Mouse (Mus musculus): ENCODE measurements around the gene 1700016D06Rik. TPM values are rescaled to one million over a fixed set of nuclear protein-coding genes. Genes with fewer than 3 reads are reported as not detected.

Gene 1700016D06Rik
- not detected in 2 replicates for total RNA-seq (2015)
- total RNA-seq (2017), result not detected in 2 replicates

DNA sequence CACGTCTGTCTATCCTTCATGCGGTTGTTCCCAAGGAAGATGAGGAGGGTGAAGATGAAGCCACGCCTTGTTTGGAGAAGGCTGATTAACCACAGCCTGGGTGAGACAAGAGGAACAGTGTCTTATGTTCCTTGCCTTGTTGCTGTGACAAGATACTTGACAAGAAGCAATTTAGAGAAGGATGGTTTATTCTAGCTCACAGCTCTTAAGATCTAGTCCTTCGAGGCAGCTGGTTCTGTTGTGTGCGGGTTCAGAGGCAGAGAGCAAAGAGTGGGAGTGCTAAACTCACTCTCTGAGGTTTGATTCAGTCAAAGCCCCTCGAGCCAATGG lies at the start of gene 1700016D06Rik:
Gene 1700016D06Rik (minus strand): TSS at position 31 of the 330 bp plus-strand sequence.
- ATAC-seq (ENCODE audit: poor library complexity, severe bottlenecking), result no peak

DNA sequence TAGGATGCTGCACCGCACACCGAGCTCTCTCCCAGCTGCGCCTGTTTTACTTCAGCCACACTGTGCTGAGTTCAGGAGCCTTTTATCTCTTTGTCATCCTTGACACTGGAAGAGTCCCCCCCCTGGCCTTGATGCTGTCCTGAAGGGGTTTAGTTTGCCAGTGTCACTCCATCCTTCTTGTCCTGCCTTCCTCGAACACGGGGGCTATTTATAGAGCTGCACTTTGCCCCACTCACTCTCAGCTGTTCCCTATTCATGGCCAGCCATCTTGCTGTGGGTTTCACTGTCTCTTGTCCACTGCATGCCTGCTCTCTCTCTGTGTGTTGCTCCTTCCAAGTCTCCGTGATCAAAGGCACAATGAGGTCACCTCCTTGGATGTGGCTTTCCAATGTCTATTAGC lies 48.6 kb upstream of the 1700016D06Rik start:
- ATAC-seq (ENCODE audit: poor library complexity, severe bottlenecking), result no peak

DNA sequence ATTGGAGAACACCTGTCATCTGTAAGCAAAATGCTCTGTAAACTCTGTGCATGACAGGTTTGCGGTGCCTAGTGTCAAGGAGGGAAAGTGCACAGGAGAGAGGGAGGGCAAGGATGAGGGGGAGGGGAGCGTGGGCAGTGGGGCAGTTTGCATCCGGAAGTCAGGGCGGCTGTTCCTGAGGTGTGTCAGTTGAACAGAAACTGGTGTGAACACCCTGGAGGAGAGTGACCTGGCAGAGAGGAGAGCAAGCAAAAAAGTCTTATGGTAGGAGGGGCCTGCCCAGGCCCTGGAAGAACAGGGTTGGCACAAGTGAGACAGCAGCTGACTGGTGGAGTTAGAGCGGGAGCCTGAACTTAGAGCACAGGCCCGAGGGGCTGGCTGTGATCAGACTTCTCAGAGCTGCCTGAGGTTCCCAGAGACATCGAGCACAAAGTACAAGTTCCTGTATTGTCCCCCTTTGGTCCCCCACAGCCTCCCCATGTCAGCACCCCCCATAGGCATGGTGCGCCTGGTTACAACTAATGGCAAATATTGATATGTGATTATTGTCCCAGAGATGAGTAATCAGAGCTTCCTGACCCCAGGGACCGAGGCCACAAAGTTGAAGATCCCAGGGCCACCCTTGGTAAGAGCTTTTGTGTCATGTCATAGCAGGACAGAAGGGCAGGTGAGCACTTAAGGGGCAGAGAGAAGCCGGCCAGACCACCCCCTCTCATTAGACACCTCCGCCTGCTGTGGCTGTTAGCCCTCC lies 46.2 kb upstream of the 1700016D06Rik start:
- ATAC-seq (ENCODE audit: poor library complexity, severe bottlenecking), result no peak

DNA sequence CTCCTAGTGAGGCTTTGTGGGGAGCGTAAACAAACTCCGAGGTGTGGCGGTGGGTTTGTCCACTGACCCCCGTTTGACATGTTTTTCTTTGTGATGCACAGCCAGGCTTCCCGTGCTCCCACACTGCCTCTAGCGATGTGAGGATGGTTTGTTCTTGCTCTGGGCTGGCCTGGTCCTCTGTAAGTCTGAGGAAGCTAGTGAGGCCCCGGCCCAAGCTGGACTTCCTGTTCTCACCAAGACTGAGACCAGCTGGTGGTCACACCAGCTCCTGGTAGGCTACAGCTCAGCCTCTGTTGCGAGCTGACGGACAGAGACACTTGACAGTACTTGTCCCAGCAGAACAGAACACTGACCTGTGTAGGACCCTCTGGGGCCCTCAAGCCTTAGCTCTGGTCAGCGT lies 42.7 kb upstream of the 1700016D06Rik start:
- no peak for ATAC-seq (ENCODE audit: poor library complexity, severe bottlenecking)

DNA sequence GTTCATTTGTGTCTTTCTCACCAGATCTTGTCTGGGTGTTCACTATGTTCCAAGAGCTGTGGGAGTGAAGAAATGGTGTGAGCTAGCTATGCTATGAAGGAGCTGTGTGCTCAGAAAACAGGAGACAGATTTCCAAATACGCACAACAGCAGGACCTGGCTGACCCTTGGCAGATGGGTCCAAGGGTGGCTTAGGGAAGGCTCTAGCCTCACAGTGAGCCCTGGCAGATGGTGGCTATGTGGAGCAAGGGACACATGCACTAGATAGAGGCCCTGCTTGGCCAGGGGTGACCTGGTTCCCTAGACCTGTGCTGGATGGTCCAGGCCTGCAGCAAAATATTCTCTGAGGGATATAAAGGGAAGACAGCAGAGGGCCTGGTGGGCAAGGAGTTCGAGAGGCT lies 40.0 kb upstream of the 1700016D06Rik start:
- ATAC-seq (ENCODE audit: poor library complexity, severe bottlenecking), result no peak

DNA sequence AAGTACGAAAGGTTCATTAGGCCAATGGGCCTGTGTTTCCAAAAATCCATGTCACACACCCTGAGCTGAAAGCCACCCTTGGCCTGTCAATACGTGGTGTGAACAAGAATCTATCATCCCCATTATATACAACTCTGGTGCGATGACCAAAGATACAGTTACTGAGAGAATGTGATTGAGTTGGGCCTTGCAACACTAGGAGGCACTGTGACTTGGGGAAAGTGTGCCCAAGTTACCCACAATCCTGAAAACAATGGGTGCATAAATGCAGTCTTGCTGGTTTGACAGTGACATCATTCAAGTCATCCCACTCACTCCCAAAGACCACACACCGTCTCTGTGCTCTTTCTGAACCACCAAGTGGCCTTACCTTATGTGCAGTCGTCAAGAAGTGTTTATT lies 38.2 kb upstream of the 1700016D06Rik start:
- no peak for ATAC-seq (ENCODE audit: poor library complexity, severe bottlenecking)

DNA sequence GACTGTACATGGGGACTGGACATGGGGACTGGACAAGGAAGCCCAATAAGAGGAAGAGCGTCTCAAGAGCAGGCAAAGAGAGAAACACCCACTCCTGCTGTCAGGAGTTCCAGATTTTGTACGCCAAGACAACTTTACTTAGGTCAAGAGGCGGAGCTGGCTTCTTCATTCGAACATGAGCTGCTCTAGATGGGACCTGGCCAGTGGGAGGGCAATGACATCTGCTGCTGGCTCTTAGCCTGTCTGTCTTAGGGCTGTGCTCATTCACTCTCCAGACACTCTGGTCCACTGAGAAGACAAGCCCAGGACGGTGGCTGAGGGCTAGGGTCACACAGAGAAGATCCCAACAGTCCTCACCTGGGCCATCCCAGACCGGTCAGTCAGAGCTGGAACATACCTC lies 36.2 kb upstream of the 1700016D06Rik start:
- ATAC-seq (ENCODE audit: poor library complexity, severe bottlenecking), result no peak

DNA sequence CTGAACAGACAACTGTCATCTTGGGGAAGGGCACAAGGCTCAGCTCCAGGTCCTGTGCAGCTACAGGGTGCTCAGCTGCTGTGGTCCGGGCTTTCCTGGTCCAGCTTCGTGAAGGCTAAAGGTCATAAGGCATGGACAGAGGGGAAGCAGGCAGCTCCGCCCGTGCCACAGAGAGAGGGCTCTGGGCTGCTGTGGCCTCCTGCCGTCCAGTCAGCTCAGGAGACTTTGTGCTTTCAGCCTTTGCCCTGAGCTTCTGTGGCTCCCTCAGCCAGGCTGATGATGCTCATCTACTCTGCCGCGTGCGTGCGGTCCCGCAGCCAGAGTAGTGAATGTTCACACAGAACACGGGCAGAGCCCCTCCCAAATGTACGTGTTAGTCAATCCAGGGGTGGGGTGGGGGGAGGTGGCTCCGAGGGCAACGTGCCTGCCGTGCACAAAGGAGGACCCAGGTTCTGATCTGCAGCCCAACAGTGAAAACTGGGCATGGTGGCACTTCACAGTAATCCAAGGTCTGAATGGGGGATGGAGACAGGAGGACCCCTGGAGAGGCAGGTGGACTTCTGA lies 34.9 kb upstream of the 1700016D06Rik start:
- ATAC-seq (ENCODE audit: poor library complexity, severe bottlenecking), result no peak

DNA sequence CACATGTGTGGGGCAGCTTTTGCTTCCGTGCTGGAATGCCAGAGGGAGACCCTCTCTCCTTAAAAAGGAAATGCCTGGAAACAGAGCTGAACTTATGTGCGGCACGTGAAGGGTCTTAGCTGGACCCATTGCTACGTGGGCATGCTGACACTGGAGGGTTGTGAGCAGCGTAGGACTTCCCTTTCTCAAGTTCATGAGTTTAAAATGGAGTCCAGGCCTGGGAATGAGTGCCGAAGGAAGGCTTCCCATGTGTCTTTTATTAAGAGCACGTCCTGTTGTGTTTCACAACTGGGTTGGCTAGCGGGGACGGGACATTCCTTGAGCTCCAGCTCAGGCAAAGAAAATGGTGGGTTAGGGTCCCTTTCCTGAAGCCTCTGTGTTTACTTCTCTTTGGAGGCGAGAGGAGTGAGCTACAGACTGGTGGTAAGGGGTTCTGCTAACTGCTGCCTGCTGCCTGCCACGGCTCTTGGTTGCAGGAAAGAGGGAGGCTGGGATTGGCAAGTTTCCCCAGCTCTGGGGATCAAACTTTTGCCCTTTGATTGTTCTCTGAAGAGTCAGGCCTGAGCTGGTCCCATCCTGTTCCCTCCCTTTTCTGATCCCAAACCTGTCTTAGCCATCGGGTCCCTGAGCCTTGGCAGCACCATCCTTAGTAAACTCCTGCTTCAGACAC lies 29.5 kb upstream of the 1700016D06Rik start:
- no peak for ATAC-seq (ENCODE audit: poor library complexity, severe bottlenecking)

DNA sequence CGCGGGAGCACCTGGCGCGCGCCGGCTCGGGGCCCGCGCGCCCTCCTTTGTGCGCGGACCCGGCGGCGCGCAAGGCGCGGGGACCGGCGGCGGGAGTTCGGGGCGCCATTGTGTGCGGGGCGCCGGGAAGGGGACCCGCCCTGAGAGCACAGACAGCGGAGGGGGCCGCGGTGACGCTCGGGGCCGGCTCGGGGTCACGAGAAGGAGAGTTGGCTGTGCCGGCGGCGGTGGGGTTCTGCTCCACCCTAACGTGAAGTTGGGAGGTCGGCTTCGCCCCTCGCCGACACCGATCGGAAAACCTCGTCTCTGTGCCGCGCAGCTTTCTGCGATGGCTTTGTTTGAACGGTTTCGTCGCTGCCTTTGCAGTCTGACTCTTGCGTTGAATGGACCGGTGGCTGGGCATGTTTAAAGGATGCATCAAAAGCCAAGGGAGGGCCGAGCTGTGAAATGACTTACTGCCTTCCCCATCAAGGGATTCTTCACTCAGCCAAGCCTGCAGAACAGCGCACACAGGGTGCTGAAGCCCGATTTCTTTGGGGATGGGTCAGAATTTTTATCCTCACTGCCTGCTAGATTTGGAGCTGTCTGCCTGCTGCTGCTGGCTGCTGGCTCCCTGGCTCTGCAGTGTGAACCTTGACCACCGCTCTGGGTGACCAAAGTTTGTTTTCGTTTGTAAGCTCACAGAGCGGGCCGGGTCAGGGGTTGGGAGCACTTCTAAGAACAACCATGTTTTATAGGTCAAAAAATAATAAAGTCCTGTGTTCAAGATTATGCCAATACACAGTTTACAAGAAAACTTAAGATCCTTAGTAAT lies 27.8 kb upstream of the 1700016D06Rik start:
- no peak for ATAC-seq (ENCODE audit: poor library complexity, severe bottlenecking)

DNA sequence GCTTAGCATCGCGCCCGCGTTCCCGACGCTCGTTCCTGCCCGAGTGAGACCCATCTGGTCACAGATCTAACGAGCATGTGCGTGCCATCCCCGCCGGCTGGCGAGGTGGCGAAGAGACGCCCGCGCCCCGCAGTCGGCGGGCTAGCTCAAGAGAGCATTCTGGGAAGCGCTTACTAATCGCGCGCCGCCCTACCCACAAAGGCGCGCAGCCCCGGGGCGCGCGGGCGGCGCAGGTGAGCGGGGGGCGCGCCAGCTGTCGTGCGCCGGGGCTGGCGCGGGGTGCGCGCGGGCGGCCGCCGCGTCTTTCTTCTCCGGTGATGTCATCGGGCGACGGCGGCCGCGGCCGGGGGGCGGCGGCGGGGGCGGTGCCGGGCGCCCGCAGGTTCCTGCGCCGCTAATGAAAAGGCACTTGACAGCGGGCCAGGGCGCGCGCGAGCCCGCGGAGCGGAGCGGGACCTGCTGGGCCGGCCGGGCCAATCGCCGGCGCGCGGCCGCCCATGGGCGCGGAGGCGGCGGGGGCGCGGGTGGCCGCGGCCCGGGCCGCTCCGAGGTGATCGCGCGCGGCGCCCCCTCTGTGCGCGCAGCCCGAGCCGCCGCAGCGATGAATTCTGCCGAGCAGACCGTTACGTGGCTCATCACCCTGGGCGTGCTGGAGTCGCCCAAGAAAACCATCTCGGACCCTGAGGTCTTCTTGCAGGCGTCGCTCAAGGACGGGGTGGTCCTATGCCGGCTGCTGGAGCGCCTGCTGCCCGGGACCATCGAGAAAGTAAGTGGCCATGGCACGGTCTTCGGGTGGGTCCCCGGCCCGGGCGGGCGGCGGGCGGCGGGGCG lies 27.0 kb upstream of the 1700016D06Rik start, which contains the start of gene Arhgef7:
Gene Arhgef7 (plus strand): TSS at position 71 of the 831 bp plus-strand sequence.
- no peak for ATAC-seq (ENCODE audit: poor library complexity, severe bottlenecking)

DNA sequence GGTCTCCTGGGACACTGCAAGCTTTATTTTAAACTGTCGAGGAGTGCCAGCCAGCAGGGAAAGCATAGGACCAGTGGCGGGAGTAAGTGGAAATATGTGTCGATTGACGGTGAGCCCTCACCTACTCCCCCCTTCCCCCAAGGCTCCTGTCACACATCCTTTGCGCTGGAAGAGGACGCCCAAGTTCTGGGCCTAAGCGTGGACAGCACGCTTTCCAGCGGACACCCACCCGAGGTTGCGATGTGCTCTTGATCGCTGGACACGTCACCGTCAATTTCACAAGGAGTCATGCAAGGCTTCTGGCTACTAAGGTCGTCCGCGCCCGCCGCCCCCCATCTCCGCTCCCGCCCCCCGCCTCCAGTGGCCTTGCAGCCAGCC lies 26.4 kb upstream of the 1700016D06Rik start:
- ATAC-seq (ENCODE audit: poor library complexity, severe bottlenecking), result no peak

DNA sequence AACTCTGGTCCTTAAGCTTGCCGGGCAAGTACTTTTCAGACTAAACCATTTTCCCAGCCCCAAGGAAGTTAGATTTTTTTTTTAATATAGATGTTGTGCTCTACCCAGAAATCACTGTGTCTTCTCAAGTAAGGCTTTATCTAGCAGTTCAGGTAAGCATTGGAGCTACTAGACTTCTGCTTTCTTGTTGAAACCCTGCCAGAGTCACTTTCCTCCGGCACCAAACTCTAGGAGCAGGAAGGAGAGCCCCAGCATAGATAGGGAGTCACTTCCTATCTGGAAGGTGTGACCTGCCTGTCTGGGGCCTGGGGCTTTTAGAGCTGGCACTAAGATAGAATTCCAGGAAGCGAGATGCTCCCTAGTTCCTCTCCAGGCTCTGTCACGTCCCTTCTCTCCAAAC lies 16.3 kb upstream of the 1700016D06Rik start:
- no peak for ATAC-seq (ENCODE audit: poor library complexity, severe bottlenecking)

DNA sequence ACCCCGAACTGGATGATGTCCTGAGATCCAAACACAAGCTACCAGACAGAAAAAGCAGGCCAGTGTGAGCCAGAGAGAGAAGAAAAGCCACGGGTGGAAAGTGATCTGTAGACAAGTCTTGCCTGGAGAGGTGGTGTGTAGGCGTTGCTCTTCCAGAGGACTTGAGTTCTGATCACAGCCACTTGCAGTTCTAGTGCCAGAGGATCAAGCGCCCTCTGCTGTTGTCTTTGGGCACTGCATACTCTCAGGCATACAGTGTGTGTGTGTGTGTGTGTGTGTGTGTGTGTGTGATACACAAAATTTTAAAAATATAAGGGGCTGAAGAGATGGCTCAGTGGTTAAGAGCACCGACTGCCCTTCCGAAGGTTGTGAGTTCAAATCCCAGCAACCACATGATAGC lies 11.4 kb upstream of the 1700016D06Rik start:
- no peak for ATAC-seq (ENCODE audit: poor library complexity, severe bottlenecking)

DNA sequence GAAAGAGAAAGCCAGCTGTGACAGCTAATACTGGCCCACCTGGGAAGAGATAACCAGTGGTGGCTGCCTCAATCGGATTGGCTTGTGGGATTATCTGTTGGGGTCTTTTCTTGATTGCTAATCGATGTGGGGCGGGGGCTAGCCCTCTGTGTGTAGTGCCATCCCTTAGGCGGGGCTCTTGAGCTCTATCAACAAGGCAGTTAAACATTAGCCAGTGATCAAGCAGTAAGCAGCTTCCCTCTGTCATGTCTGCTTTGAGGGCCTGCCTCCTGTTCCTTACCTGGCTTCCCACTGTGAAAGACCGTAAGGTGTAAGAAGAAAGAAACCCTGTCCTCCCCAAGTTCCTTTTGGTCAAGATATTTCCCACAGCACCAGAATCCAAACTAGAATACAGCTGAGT lies 9.6 kb upstream of the 1700016D06Rik start:
- ATAC-seq (ENCODE audit: poor library complexity, severe bottlenecking), result no peak

DNA sequence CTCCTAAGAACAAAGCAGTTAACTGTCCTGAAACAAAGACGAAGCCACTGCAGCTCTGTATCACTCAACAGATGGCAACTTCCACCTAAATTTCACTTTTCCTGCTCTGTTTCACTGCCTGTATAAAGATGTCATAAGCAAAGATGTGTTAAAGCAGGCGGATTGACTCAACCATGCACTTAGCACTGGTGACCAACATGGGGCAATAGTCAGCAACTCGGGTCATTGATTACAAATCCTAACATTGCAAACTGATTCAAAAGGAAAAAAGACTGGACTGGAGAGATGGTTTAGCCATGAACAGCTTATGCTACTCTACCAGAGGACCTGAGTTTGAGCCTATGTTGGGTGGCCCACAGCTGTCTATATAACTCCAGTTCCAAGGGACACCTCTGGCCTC lies 8.7 kb upstream of the 1700016D06Rik start:
- ATAC-seq (ENCODE audit: poor library complexity, severe bottlenecking), result no peak

DNA sequence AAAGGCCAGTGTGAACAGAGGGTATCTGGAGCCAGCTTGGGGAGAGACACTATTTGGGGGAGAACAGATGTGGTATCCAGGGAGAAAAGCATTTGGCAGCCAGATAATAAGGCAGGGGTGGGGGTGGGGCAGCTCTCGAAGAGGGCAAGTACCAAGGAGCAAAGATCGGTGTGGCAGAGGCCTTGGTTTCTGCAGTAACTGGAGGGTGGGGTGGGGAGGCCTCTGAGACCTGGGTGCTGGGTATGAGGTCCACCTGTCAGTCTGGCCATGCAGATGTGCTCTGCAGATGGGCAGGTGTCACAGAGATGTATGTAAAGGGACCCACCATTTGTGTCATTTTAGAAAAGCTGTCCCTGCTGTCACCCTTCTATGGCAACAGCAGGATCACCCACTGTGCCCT lies 8.0 kb upstream of the 1700016D06Rik start:
- ATAC-seq (ENCODE audit: poor library complexity, severe bottlenecking), result no peak

DNA sequence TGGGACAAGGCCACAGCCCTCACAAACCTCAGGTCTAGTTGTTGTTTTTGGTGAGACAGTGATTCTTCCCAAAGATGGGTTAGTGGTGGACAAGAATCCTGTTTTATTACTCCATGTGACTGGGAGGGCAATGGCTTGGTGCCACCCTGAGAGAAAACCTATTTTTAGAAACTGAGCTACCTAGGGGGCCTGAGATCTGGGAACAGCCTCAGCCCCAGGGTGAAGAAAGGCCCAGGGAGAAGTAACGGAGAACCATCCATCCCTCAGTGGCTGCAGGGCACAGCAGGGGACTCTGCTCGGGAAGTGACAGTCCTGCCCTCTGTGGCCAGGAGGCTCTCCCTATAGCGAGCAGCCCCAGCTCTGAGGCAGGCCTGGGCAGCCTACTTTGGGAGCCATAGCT lies 6.8 kb upstream of the 1700016D06Rik start:
- ATAC-seq (ENCODE audit: poor library complexity, severe bottlenecking), result no peak

DNA sequence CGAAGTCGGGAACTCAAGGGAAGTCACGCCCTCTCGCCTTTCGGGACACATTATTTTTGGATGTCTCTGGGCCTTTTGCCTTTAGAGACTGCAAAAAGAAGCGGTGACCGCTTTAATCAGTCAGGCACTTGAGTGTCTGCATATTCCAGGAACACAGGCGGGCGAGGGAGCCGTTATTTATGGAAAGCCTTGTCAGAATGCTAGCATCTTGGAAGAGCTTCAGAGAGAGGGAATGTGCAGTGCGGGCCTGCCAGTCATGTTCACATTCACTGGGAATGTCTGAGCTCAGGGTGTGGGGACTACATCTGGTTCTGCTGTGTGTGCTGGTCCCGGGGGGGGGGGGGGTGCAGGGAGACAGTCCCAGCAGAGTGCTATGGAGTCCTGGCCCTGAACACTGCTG lies 5.0 kb upstream of the 1700016D06Rik start:
- ATAC-seq (ENCODE audit: poor library complexity, severe bottlenecking), result no peak

DNA sequence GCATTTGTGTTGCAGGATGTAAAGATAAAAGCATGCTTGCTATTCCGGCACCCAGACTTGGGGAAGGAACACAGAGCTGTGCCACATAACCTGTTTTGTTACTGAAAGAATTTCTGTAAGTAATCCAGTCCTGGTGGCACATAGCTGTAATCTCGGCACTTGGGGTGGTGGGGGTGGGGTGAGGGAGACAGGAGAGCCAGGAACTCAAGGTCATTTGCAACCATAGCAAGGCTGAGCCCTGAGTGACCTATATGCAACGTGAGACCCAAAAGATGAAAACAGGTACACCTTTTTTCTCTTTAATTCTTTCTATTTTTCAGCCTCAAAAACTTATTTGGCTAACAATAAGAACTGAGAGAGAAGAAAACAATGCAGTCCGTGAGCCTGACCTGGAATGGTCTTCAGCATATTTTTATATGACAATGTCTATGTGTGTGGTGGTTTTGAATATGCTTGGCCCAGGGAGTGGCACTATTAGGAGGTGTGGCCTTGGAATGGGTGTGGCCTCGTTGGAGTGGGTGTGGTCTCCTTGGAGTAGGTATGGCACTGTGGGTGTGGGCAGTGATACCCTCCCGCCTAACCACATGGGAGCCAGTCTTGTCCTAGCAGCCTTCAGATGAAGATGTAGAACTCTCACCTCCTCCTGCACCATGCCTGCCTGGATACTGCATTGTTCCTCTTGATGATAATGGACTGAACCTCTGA lies 4.0 kb upstream of the 1700016D06Rik start:
- ATAC-seq (ENCODE audit: poor library complexity, severe bottlenecking), result no peak
